Mouse (Mus musculus): Measurements from ENCODE around the gene Man1a2. TPM values are rescaled to one million over a fixed set of nuclear protein-coding genes. Genes with fewer than 3 reads are reported as not detected.
A peak's percentile ranks its signal among the peaks of the same experiment; 100 is the strongest.

Man1a2 gene
- polyA plus RNA-seq, 1 experiment: 31.7 TPM

GRCm38 (mm10) chr3:100547162-100547912, 138.0 kb downstream of the Man1a2 start:
- no peak overlapping the region for H3K4me3 ChIP-seq (ENCODE audit: insufficient read depth, low read length)
- no peak overlapping the region for H3K27ac ChIP-seq (ENCODE audit: insufficient read depth, low read depth, low read length)
- H3K4me1 ChIP-seq (ENCODE audit: control insufficient read depth, insufficient read depth, low read length): no peaks in the 10 kb centered on the region
- TF ChIP-seq POLR2A (IDR thresholded peaks at IDR 0.05; ENCODE audit: borderline replicate concordance, low read depth, low read length) (no peak), CTCF (IDR thresholded peaks at IDR 0.05; ENCODE audit: low read depth, low read length) (no peak)

DNA sequence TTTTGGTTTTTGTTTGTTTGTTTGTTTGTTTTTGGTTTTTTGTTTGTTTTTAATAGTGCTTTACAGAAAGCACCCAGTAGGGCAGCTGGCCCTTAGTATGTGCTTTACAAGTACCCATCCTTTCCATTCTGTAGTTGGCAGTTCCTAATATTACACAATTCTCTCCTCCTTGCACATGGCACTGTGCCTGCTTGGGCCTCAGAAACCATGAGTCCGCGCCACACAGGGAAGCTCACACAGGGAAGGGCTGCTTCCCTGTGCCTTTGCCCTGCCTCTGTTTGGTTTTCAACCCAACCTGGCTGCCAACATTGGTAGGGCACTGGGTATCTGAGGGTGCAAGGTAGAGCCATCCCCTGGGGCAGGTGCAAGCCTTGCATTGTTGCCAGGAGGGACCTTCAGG, 148.6 kb downstream of the Man1a2 start:
- H3K4me3 ChIP-seq (ENCODE audit: insufficient read depth, low read length): no peak overlapping the region
- TF ChIP-seq POLR2A (IDR thresholded peaks at IDR 0.05; ENCODE audit: borderline replicate concordance, low read depth, low read length) (no peak), CTCF (IDR thresholded peaks at IDR 0.05; ENCODE audit: low read depth, low read length) (no peak)
- H3K4me1 ChIP-seq (ENCODE audit: control insufficient read depth, insufficient read depth, low read length): peaks cover 6% of the 10 kb centered on the region; the same call in 1 of the 2 replicates
- H3K27ac ChIP-seq (ENCODE audit: insufficient read depth, low read depth, low read length): no peak overlapping the region

- no peak for TF ChIP-seq POLR2A (IDR thresholded peaks at IDR 0.05; ENCODE audit: borderline replicate concordance, low read depth, low read length)
- TF ChIP-seq CTCF (IDR thresholded peaks at IDR 0.05; ENCODE audit: low read depth, low read length): no peak
- H3K4me3 ChIP-seq (ENCODE audit: insufficient read depth, low read length): no peak overlapping the region
- no peak overlapping the region for H3K27ac ChIP-seq (ENCODE audit: insufficient read depth, low read depth, low read length)
- peaks cover 6% of the 10 kb centered on the region for H3K4me1 ChIP-seq (ENCODE audit: control insufficient read depth, insufficient read depth, low read length)
Measured at GRCm38 (mm10) chr3:100535902-100536301, 149.4 kb downstream of the Man1a2 start.

DNA sequence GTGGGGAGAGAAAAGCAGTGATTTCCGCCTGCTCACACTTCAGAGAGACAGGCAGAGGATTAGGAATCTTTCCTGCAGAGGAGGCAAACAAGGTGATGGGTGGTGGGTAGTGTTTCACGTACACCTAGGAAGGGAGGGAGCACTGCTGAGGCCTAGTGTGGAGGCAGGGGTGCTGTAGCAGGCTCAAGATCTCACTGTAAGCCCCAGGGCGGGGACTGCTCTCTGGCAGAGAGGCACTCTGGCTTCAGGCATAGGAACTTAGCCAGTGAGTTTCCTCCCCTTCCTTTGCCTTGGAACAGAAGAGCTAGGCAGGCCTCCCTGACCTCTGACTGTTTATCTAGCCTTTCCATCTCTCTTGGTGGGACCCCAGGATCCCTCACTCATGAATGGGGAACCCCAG, 150.0 kb downstream of the Man1a2 start:
- H3K27ac ChIP-seq (ENCODE audit: insufficient read depth, low read depth, low read length): no peak overlapping the region
- peaks cover 10% of the 10 kb centered on the region for H3K4me1 ChIP-seq (ENCODE audit: control insufficient read depth, insufficient read depth, low read length)
- TF ChIP-seq POLR2A (IDR thresholded peaks at IDR 0.05; ENCODE audit: borderline replicate concordance, low read depth, low read length) (no peak), CTCF (IDR thresholded peaks at IDR 0.05; ENCODE audit: low read depth, low read length) (no peak)
- no peak overlapping the region for H3K4me3 ChIP-seq (ENCODE audit: insufficient read depth, low read length)

DNA sequence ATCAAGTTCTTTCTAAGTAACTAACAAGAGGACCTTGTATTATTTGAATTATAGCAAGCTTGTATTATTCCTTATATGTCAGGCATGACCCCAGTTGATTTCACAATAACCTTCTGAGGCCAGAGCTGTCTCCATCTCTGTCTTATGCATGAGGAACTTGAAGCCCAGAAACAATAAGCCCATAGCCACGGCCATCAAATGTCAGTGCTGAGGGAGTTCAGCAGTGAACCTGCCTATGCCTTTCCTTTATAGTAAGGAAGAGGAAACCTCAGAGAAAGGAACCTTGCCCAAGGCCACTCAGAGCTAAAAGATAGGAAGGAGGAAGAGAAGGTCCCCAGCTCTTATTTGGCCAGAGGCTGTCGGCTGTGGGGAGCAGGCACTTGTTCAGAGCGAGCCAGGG, 150.9 kb downstream of the Man1a2 start:
- Histone ChIP-seq H3K4me3 (ENCODE audit: insufficient read depth, low read length) (no peak overlapping the region), H3K27ac (ENCODE audit: insufficient read depth, low read depth, low read length) (no peak overlapping the region), H3K4me1 (ENCODE audit: control insufficient read depth, insufficient read depth, low read length) (peaks cover 15% of the 10 kb centered on the region)
- TF ChIP-seq CTCF (IDR thresholded peaks at IDR 0.05; ENCODE audit: low read depth, low read length): no peak
- TF ChIP-seq POLR2A (IDR thresholded peaks at IDR 0.05; ENCODE audit: borderline replicate concordance, low read depth, low read length): no peak

- no peak overlapping the region for H3K27ac ChIP-seq (ENCODE audit: insufficient read depth, low read depth, low read length)
- no peak overlapping the region for H3K4me3 ChIP-seq (ENCODE audit: insufficient read depth, low read length)
- TF ChIP-seq CTCF (IDR thresholded peaks at IDR 0.05; ENCODE audit: low read depth, low read length): no peak
- no peak for TF ChIP-seq POLR2A (IDR thresholded peaks at IDR 0.05; ENCODE audit: borderline replicate concordance, low read depth, low read length)
- H3K4me1 ChIP-seq (ENCODE audit: control insufficient read depth, insufficient read depth, low read length): peaks cover 15% of the 10 kb centered on the region
Measured at GRCm38 (mm10) chr3:100533429-100533828, 151.9 kb downstream of the Man1a2 start.

DNA sequence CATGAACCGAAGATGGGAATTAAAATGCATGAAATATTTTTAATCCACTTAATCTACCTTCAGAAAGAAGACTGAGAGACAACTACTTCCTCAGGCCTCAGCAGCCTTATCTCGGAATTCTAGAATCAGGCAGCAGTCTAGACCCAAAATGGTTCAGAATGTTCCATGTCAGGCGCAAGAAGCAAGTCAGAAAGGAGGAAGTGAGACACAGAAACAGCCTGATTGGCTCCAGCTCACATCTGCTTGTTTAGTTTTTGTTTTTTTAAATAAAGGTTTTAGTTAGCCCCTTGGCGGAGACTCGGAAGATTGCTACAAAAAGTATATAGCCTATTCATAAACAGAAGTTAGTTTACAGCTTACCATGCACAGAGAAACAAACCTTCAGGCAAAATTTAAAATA, 154.4 kb downstream of the Man1a2 start:
- no peak for TF ChIP-seq CTCF (IDR thresholded peaks at IDR 0.05; ENCODE audit: low read depth, low read length)
- no peak for TF ChIP-seq POLR2A (IDR thresholded peaks at IDR 0.05; ENCODE audit: borderline replicate concordance, low read depth, low read length)
- Histone ChIP-seq H3K4me1 (ENCODE audit: control insufficient read depth, insufficient read depth, low read length) (peaks cover 15% of the 10 kb centered on the region), H3K4me3 (ENCODE audit: insufficient read depth, low read length) (no peak overlapping the region), H3K27ac (ENCODE audit: insufficient read depth, low read depth, low read length) (no peak overlapping the region)

- Histone ChIP-seq H3K4me1 (ENCODE audit: control insufficient read depth, insufficient read depth, low read length) (peaks cover 15% of the 10 kb centered on the region), H3K4me3 (ENCODE audit: insufficient read depth, low read length) (no peak overlapping the region), H3K27ac (ENCODE audit: insufficient read depth, low read depth, low read length) (peak overlapping the region; percentile 20)
- TF ChIP-seq CTCF (IDR thresholded peaks at IDR 0.05; ENCODE audit: low read depth, low read length) (no peak), POLR2A (IDR thresholded peaks at IDR 0.05; ENCODE audit: borderline replicate concordance, low read depth, low read length) (no peak)
Measured at GRCm38 (mm10) chr3:100530244-100530788, 155.0 kb downstream of the Man1a2 start.

GRCm38 (mm10) chr3:100522671-100523070, 162.6 kb downstream of the Man1a2 start:
- Histone ChIP-seq H3K4me1 (ENCODE audit: control insufficient read depth, insufficient read depth, low read length) (no peaks in the 10 kb centered on the region), H3K4me3 (ENCODE audit: insufficient read depth, low read length) (no peak overlapping the region), H3K27ac (ENCODE audit: insufficient read depth, low read depth, low read length) (no peak overlapping the region)
- TF ChIP-seq POLR2A (IDR thresholded peaks at IDR 0.05; ENCODE audit: borderline replicate concordance, low read depth, low read length) (no peak), CTCF (IDR thresholded peaks at IDR 0.05; ENCODE audit: low read depth, low read length) (no peak)

- no peak overlapping the region for H3K4me3 ChIP-seq (ENCODE audit: insufficient read depth, low read length)
- no peak overlapping the region for H3K27ac ChIP-seq (ENCODE audit: insufficient read depth, low read depth, low read length)
- TF ChIP-seq POLR2A (IDR thresholded peaks at IDR 0.05; ENCODE audit: borderline replicate concordance, low read depth, low read length) (no peak), CTCF (IDR thresholded peaks at IDR 0.05; ENCODE audit: low read depth, low read length) (no peak)
- H3K4me1 ChIP-seq (ENCODE audit: control insufficient read depth, insufficient read depth, low read length): no peaks in the 10 kb centered on the region
Measured at GRCm38 (mm10) chr3:100521626-100522025, 163.7 kb downstream of the Man1a2 start.
